Mouse (Mus musculus) megakaryocyte, embryonic 14.5 days (primary cell): ENCODE results near the gene Snx29.

Source experiments
- FLI1 ChIP-seq: IDR thresholded peaks from 2 replicates; pipeline ENCODE4 v1.6.1; 2012; ENCODE audit warnings: low read length, inconsistent platforms, mixed read lengths
- GATA1 ChIP-seq: IDR thresholded peaks from 3 replicates; pipeline ENCODE4 v1.6.1; 2012; ENCODE audit warnings: mixed read lengths, low read length, inconsistent platforms, borderline replicate concordance

DNA sequence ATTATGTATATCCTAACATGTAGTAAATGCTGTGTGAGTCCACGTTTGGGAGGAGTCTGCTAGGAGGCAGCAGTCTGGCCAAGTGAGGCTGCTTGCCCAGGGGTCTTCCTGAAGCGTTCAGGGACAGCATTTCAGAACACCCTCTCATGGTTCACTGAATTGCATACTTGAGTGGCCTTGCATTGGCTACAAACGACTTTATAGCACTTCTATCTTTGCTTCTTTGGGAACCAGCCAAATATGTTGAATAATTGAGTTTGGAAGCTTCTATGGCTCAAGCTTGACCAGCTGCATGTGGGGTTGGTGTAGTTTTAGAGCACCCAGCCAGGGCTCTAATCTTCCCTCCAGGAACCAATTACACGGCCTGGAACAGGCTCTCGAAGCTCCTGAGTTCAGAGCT lies 307.8 kb downstream of the Snx29 start:
- TF ChIP-seq GATA1 (no peak), FLI1 (no peak)
